Mouse (Mus musculus) limb, embryonic 12.5 days (tissue): ENCODE data around the gene Mgarp. TPM values are rescaled to one million over a fixed set of nuclear protein-coding genes. Genes with fewer than 3 reads are reported as not detected.

Experiments
- ATAC-seq: fragments of 200-750 bp; cut with Nextera tagmentation; 2 replicates; pipeline ENCODE4 v1.8.0; 2017; ENCODE audit warnings: low read depth, moderate TSS enrichment; ENCODE audit not compliant: insufficient number of reproducible peaks, insufficient read depth, low FRiP score, low TSS enrichment
- H3K27ac ChIP-seq: fragments of 300-500 bp; sonication (generic); 2 replicates; pipeline ENCODE4 v1.5.1; 2016; ENCODE audit warnings: mild to moderate bottlenecking, moderate library complexity
- H3K27me3 ChIP-seq: fragments of 300-500 bp; sonication (generic); 2 replicates; pipeline ENCODE4 v1.6.1; 2016; ENCODE audit warnings: mild to moderate bottlenecking, moderate library complexity
- H3K36me3 ChIP-seq: fragments of 300-500 bp; sonication (generic); 2 replicates; pipeline ENCODE4 v1.6.1; 2016; ENCODE audit warnings: mild to moderate bottlenecking, moderate library complexity
- H3K4me1 ChIP-seq: fragments of 300-500 bp; sonication (generic); replicated peaks from 2 replicates; pipeline ENCODE4 v1.6.1; 2016
- H3K4me2 ChIP-seq: fragments of 300-500 bp; sonication (generic); 2 replicates; pipeline ENCODE4 v1.6.1; 2016; ENCODE audit warnings: mild to moderate bottlenecking, moderate library complexity
- H3K4me3 ChIP-seq: fragments of 300-500 bp; sonication (generic); replicated peaks from 2 replicates; pipeline ENCODE4 v1.5.1; 2016; ENCODE audit warnings: mild to moderate bottlenecking
- H3K9ac ChIP-seq: fragments of 300-500 bp; sonication (generic); replicated peaks from 2 replicates; pipeline ENCODE4 v1.6.1; 2016; ENCODE audit warnings: mild to moderate bottlenecking, moderate library complexity
- H3K9me3 ChIP-seq: fragments of 300-500 bp; sonication (generic); 2 replicates; pipeline ENCODE4 v1.6.1; 2016; ENCODE audit warnings: mild to moderate bottlenecking, moderate library complexity
- WGBS: fragments of 180-500 bp; shearing (Covaris S2); methylation state at CpG from one replicate; pipeline ENCODE4 v1.1.7; 2016; 5-methylcytosine and 5-hydroxymethylcytosine counted together
- polyA plus RNA-seq: library from polyadenylated mRNA; unstranded; fragments of >200 nt; fragmentation: Nextera tagmentation; extraction: Ambion mirVana; gene quantifications from 2 replicates; pipeline ENCODE4 v1.2.1, GENCODE M21; 2016

The Mgarp gene
- polyA plus RNA-seq, 1 experiment from 2014 or later = 3.8 TPM

DNA sequence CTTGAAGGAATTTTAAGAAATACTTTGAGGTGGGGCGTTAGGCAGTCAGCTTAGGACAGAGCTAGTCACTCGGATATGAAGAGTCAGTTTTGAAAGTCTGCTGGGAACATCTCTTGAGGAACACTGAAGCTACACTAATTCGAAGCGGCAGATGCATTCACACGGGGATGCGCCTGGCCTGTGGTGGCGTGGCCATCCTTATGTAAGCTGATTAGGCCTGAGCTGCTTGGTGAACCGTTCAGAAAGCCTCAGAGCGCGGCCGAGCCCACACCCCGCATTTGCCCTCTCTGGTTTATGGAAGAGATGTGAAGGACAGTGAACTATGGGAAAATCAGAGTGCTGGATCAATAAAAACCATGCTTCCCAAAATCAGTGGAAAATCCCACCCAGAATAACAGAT, 13.1 kb downstream of the Mgarp start:
- no peak overlapping the region for H3K4me2 ChIP-seq
- H3K36me3 ChIP-seq = no peaks in the 10 kb centered on the region
- H3K4me3 ChIP-seq = no peak overlapping the region
- peaks cover 5% of the 10 kb centered on the region; the same call in 1 of the 2 replicates for H3K4me1 ChIP-seq
- WGBS = 79% methylated on average over 12 of the region's 12 CpGs
- ATAC-seq = no peak
- H3K27me3 ChIP-seq = peaks cover 5% of the 10 kb centered on the region; the same call in 1 of the 2 replicates
- H3K27ac ChIP-seq = no peak overlapping the region
- H3K9me3 ChIP-seq = no peaks in the 10 kb centered on the region
- no peak overlapping the region for H3K9ac ChIP-seq

DNA sequence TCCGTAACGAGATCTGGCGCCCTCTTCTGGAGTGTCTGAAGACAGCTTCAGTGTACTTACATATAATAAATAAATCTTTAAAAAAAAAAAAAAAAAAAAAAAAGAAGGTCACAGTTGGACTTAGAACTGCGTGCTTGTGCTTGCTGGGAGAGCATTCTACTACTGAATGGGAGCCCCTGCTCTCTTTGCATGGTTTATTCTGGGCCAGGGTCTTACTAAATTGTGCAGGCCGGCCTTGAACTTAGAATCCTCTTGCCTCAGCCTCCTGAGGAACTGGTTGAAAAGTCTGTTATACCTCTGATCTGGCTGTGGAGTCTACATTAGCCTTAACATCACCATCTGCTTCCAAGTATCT, 15.9 kb downstream of the Mgarp start:
- no peaks in the 10 kb centered on the region for H3K27me3 ChIP-seq
- 79% methylated on average over 2 of the region's 5 CpGs for WGBS
- H3K4me1 ChIP-seq = peaks cover 5% of the 10 kb centered on the region; the same call in 1 of the 2 replicates
- H3K27ac ChIP-seq = no peak overlapping the region
- H3K4me2 ChIP-seq = no peak overlapping the region
- no peak overlapping the region for H3K9ac ChIP-seq
- no peaks in the 10 kb centered on the region for H3K9me3 ChIP-seq
- no peak for ATAC-seq
- H3K4me3 ChIP-seq = no peak overlapping the region
- H3K36me3 ChIP-seq = no peaks in the 10 kb centered on the region

DNA sequence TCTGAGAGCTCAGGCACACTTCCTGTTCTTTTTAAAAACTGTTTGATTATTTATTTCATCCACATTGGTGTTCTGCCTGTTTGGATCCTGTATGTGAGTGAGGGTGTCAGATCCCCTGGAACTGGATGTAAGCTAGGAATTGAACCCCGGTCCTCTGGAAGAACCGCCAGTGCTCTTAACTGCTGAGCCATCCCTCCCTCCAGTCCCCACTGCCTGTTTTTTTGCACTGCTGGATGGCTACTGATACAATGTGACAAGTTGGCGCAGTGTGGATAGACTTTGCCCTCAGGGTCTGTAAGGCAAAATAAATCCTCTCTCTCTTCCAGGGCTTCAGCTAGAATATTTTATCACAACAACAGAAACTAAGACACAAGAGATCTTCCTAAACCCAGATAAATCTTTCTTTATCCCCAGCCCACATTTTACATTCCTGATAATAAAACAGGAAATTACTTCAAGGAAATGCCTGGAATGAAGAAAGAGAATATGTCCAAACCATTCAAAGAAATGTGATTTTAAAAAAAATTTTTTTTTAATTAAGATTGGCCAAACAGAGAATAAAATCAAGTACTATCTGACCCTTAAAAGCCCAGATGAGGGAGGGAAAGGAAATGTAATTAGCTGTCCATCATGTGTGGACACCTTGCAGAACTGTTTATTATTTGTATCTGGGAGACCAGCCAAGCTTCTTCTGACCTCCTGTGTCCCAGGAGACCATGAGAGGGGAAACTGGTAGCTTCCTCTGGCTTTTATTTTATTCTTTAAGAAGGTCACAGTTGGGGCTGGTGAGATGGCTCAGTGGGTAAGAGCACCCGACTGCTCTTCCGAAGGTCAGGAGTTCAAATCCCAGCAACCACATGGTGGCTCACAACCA, 16.5 kb downstream of the Mgarp start:
- Histone ChIP-seq H3K27ac (no peak overlapping the region), H3K4me2 (no peak overlapping the region), H3K4me1 (peaks cover 5% of the 10 kb centered on the region; the same call in 1 of the 2 replicates), H3K36me3 (no peaks in the 10 kb centered on the region), H3K4me3 (no peak overlapping the region), H3K27me3 (no peaks in the 10 kb centered on the region), H3K9me3 (no peaks in the 10 kb centered on the region), H3K9ac (no peak overlapping the region)
- no peak for ATAC-seq
- WGBS = 76% methylated on average over 5 of the region's 5 CpGs

- no peak overlapping the region for H3K27ac ChIP-seq
- no peaks in the 10 kb centered on the region for H3K36me3 ChIP-seq
- WGBS = 73% methylated on average over 3 of the region's 3 CpGs
- H3K9me3 ChIP-seq = no peaks in the 10 kb centered on the region
- H3K4me1 ChIP-seq = peaks cover 5% of the 10 kb centered on the region; the same call in 1 of the 2 replicates
- no peak for ATAC-seq
- no peaks in the 10 kb centered on the region for H3K27me3 ChIP-seq
- H3K4me3 ChIP-seq = peak overlapping the region; percentile 14
- peak overlapping the region; percentile 47 for H3K4me2 ChIP-seq
- H3K9ac ChIP-seq = 0 out of 2 replicates have a peak overlapping the region, but pooled peaks have one; percentile 40
Observed at GRCm38 (mm10) chr3:51378665-51378946, 17.9 kb downstream of the Mgarp start.

- Histone ChIP-seq H3K4me2 (peak overlapping the region; percentile 47), H3K9me3 (no peaks in the 10 kb centered on the region), H3K36me3 (no peaks in the 10 kb centered on the region), H3K9ac (peak overlapping the region; percentile 40; the same call in 1 of the 2 replicates), H3K27ac (no peak overlapping the region), H3K4me3 (peak overlapping the region; percentile 14), H3K27me3 (no peaks in the 10 kb centered on the region), H3K4me1 (peaks cover 5% of the 10 kb centered on the region; the same call in 1 of the 2 replicates)
- WGBS = 45% methylated on average over 31 of the region's 31 CpGs
- no peak for ATAC-seq
Observed at GRCm38 (mm10) chr3:51377878-51378664, 18.5 kb downstream of the Mgarp start.

DNA sequence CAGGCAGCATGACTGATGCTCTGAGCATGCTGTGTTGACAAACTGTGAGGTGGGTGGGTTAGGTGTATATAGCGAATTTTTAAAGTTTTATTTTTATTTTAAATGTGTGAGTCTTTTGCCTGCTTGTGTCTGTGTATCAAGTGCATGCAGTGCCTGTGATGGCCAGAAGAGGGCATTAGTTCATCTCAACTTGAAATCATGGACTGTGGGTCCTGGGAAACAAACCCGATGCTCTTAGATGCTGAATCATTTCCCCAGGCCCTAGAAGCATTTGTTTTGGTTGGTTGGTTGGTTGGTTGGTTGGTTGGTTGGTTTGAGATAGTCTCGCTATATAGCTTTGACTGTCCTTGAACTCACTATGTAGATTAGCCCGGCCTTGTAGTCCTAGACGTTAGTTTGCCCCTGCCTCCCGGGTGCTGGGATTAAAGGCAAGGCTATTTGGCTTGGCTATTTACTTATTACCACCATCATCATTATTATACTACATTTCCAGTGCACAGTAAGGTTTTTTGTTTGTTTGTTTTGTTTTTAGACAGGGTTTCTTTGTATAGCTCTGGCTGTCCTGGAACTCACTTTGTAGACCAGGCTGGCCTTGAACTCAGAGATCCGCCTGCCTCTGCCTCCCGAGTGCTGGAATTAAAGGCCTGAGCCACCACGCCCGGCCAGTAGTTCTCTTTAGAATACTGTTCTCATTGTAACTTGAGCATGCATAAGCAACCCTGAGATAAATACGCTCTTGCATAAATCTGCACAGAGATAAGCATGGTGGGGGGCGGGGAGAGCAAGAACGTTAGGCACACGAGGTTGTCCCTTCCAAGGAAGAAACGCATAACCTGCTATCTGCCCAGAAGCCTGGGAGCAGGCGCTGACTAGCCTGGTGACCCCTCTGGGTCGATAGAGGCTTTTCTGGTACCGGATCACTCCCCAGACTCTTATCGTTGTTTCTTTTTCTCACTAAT, 21.0 kb downstream of the Mgarp start:
- Histone ChIP-seq H3K27ac (no peak overlapping the region), H3K4me3 (no peak overlapping the region), H3K36me3 (no peaks in the 10 kb centered on the region), H3K9me3 (no peaks in the 10 kb centered on the region), H3K4me2 (no peak overlapping the region), H3K9ac (no peak overlapping the region), H3K27me3 (no peaks in the 10 kb centered on the region), H3K4me1 (peaks cover 5% of the 10 kb centered on the region; the same call in 1 of the 2 replicates)
- WGBS = 84% methylated on average over 19 of the region's 19 CpGs
- no peak for ATAC-seq

DNA sequence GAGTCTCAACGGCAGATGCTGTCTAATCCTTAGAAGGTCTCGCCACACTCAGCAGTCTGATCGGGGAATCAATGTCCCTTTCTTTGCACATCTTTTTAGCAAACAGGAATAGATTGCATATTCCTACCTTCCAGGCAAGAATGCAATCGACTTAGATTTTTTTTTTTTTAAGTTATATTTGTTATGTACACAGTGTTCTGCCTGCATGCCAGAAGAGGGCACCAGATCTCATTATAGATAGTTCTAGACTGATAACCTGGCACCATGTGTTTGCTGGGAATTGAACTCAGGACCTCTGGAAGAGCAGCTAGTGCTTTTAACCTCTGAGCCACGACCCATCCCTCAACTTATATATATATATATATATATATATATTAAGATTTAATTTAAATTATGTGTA, 23.0 kb downstream of the Mgarp start:
- Histone ChIP-seq H3K27ac (no peak overlapping the region), H3K36me3 (no peaks in the 10 kb centered on the region), H3K9ac (no peak overlapping the region), H3K4me2 (no peak overlapping the region), H3K4me3 (no peak overlapping the region), H3K9me3 (no peaks in the 10 kb centered on the region), H3K27me3 (no peaks in the 10 kb centered on the region), H3K4me1 (peaks cover 2% of the 10 kb centered on the region; the same call in 1 of the 2 replicates)
- WGBS = 77% methylated on average over 5 of the region's 5 CpGs
- ATAC-seq = no peak

DNA sequence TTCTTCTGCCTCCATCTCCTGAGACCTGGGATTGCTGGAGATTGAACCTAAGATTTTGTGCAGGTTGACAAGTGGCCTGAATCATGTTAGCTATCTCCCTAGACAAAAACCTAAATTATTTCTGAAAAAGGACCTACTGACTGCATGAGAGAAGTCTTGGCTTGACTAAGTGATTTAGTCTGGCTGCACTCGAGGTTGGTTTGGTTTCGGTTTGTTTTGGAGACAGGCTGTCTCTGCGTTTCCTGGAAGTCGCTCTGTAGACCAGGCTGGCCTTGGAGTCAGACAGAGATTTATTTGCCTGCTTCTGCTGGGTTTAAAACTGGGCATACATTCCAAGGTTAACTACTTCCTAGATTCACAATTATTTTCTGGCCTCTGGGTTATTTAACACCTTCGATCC, 23.7 kb downstream of the Mgarp start:
- Histone ChIP-seq H3K9me3 (no peaks in the 10 kb centered on the region), H3K27ac (no peak overlapping the region), H3K9ac (no peak overlapping the region), H3K36me3 (no peaks in the 10 kb centered on the region), H3K27me3 (no peaks in the 10 kb centered on the region), H3K4me2 (no peak overlapping the region), H3K4me1 (no peaks in the 10 kb centered on the region), H3K4me3 (no peak overlapping the region)
- WGBS = 62% methylated on average over 5 of the region's 5 CpGs
- no peak for ATAC-seq

GRCm38 (mm10) chr3:51371826-51372225, 24.7 kb downstream of the Mgarp start:
- H3K9ac ChIP-seq = no peak overlapping the region
- H3K27me3 ChIP-seq = no peaks in the 10 kb centered on the region
- no peak overlapping the region for H3K4me3 ChIP-seq
- no peaks in the 10 kb centered on the region for H3K4me1 ChIP-seq
- WGBS = 78% methylated on average over 2 of the region's 2 CpGs
- no peak overlapping the region for H3K4me2 ChIP-seq
- H3K27ac ChIP-seq = no peak overlapping the region
- no peaks in the 10 kb centered on the region for H3K9me3 ChIP-seq
- no peaks in the 10 kb centered on the region for H3K36me3 ChIP-seq
- no peak for ATAC-seq

- H3K4me3 ChIP-seq = no peak overlapping the region
- no peaks in the 10 kb centered on the region for H3K27me3 ChIP-seq
- no peak overlapping the region for H3K4me2 ChIP-seq
- H3K27ac ChIP-seq = no peak overlapping the region
- H3K36me3 ChIP-seq = no peaks in the 10 kb centered on the region
- H3K4me1 ChIP-seq = peaks cover 9% of the 10 kb centered on the region; the same call in 1 of the 2 replicates
- H3K9me3 ChIP-seq = no peaks in the 10 kb centered on the region
- H3K9ac ChIP-seq = no peak overlapping the region
- 82% methylated on average over 4 of the region's 4 CpGs for WGBS
- no peak for ATAC-seq
Observed at GRCm38 (mm10) chr3:51368011-51368410, 28.5 kb downstream of the Mgarp start.
